Mouse (Mus musculus) lung, postnatal 0 days (tissue): ENCODE results near the gene Ppl.

ENCODE experiments used
- CTCF ChIP-seq: IDR thresholded peaks from 2 replicates; pipeline ENCODE4 v1.5.1; 2016; ENCODE audit warnings: antibody characterized with exemption, mild to moderate bottlenecking
- EP300 ChIP-seq: IDR thresholded peaks from 2 replicates; pipeline ENCODE4 v1.6.1; 2016; ENCODE audit warnings: antibody characterized with exemption, mild to moderate bottlenecking, control low read depth

GRCm38 (mm10) chr16:5089021-5089420, 43.2 kb downstream of the Ppl start:
- TF ChIP-seq EP300 (no peak), CTCF (no peak)
